Mouse (Mus musculus) CH12.LX (cell line): Measurements from ENCODE around the gene Pom121l2. TPM values are rescaled to one million over a fixed set of nuclear protein-coding genes. Genes with fewer than 3 reads are reported as not detected.

Experiments
- DNase-seq: peaks from one replicate; pipeline ENCODE4 v3.0.0-alpha.2; 2013; ENCODE audit errors: extremely low read depth
- H3K27ac ChIP-seq: 2 replicates; pipeline ENCODE4 v1.5.1; 2012; ENCODE audit warnings: low read depth, mild to moderate bottlenecking, control low read depth, moderate library complexity; ENCODE audit not compliant: insufficient read depth
- H3K27me3 ChIP-seq: replicated peaks from 2 replicates; pipeline ENCODE3; 2012; ENCODE audit warnings: inconsistent platforms
- H3K36me3 ChIP-seq, 2 experiments: replicated peaks in 1 of 2; 2 replicates each; pipeline versions ENCODE3 to v1.6.1; 2012; ENCODE audit warnings: inconsistent platforms in 1 of 2, low read length in 1 of 2, mild to moderate bottlenecking in 1 of 2, mixed read lengths in 1 of 2, moderate library complexity in 1 of 2; ENCODE audit not compliant: control insufficient read depth in 1 of 2, insufficient read depth in 1 of 2
- H3K4me1 ChIP-seq, 2 experiments: 2 replicates each; pipeline ENCODE4 v1.6.1; 2012; ENCODE audit warnings: inconsistent platforms in 1 of 2, moderate library complexity in 1 of 2; ENCODE audit not compliant: insufficient read depth in 2 of 2, control insufficient read depth in 1 of 2
- H3K4me2 ChIP-seq: 2 replicates; pipeline ENCODE4 v1.6.1; 2012; ENCODE audit warnings: low read depth, mild to moderate bottlenecking, control low read depth; ENCODE audit not compliant: poor library complexity, insufficient read depth, severe bottlenecking
- H3K4me3 ChIP-seq, 3 experiments: fragments of 150-350 bp in 1 of 3; sonication (generic) in 1 of 3; replicated peaks in 1 of 3; 2 replicates each; pipeline versions ENCODE3 to v1.5.1; 2011 to 2012; ENCODE audit warnings: low read depth in 2 of 3, low read length in 2 of 3, mild to moderate bottlenecking in 2 of 3, moderate library complexity in 2 of 3, control low read depth in 1 of 3, improper control_type of control experiment in 1 of 3, inconsistent platforms in 1 of 3, mixed read lengths in 1 of 3; ENCODE audit not compliant: poor library complexity in 1 of 3
- H3K79me2 ChIP-seq: replicated peaks from 2 replicates; pipeline ENCODE4 v1.6.1; 2012; ENCODE audit warnings: mild to moderate bottlenecking, moderate library complexity; ENCODE audit not compliant: control insufficient read depth, poor library complexity, insufficient read depth, severe bottlenecking; ENCODE audit errors: extremely low read depth
- H3K9ac ChIP-seq: 2 replicates; pipeline ENCODE4 v1.6.1; 2012; ENCODE audit warnings: low read depth, mild to moderate bottlenecking, control low read depth, moderate library complexity; ENCODE audit not compliant: insufficient read depth
- H3K9me3 ChIP-seq: replicated peaks from 2 replicates; pipeline ENCODE3; 2012; ENCODE audit warnings: low read length, inconsistent platforms, mixed read lengths
- BHLHE40 ChIP-seq: IDR thresholded peaks from 2 replicates; pipeline ENCODE4 v1.6.1; 2011; ENCODE audit warnings: mild to moderate bottlenecking, low read depth, low read length, improper control_type of control experiment
- CHD1 ChIP-seq: IDR thresholded peaks from 2 replicates; pipeline ENCODE4 v1.6.1; 2012; ENCODE audit warnings: low read depth, low read length, improper control_type of control experiment, inconsistent platforms
- CHD2 ChIP-seq: IDR thresholded peaks from 2 replicates; pipeline ENCODE4 v1.6.1; 2011; ENCODE audit warnings: low read length, improper control_type of control experiment
- E2F4 ChIP-seq: IDR thresholded peaks from 2 replicates; pipeline ENCODE4 v1.6.1; 2011; ENCODE audit warnings: low read depth, low read length, improper control_type of control experiment; ENCODE audit not compliant: insufficient replicate concordance
- ELF1 ChIP-seq: IDR thresholded peaks from 2 replicates; pipeline ENCODE4 v1.6.1; 2014; ENCODE audit warnings: low read depth, mild to moderate bottlenecking, inconsistent platforms, low read length, improper control_type of control experiment
- EP300 ChIP-seq: IDR thresholded peaks from 2 replicates; pipeline ENCODE4 v1.6.1; 2011; ENCODE audit warnings: low read length, improper control_type of control experiment
- ETS1 ChIP-seq: conservative IDR thresholded peaks from 2 replicates; pipeline ENCODE4 v1.6.1; 2012; ENCODE audit warnings: low read depth, mild to moderate bottlenecking, inconsistent platforms, low read length, improper control_type of control experiment, moderate library complexity
- GABPA ChIP-seq: IDR thresholded peaks from 2 replicates; pipeline ENCODE4 v1.6.1; 2012; ENCODE audit warnings: low read depth, low read length, improper control_type of control experiment, inconsistent platforms; ENCODE audit not compliant: insufficient replicate concordance
- IRF4 ChIP-seq: IDR thresholded peaks from 2 replicates; pipeline ENCODE4 v1.6.1; 2014; ENCODE audit warnings: low read depth, mild to moderate bottlenecking, inconsistent platforms, low read length, improper control_type of control experiment
- JUN ChIP-seq: IDR thresholded peaks from 2 replicates; pipeline ENCODE4 v1.6.1; 2011; ENCODE audit warnings: low read depth, mild to moderate bottlenecking, low read length, improper control_type of control experiment, moderate library complexity; ENCODE audit not compliant: insufficient read depth
- JUND ChIP-seq: conservative IDR thresholded peaks from 2 replicates; pipeline ENCODE4 v1.6.1; 2011; ENCODE audit warnings: low read depth, low read length, improper control_type of control experiment
- MAFK ChIP-seq: IDR thresholded peaks from 2 replicates; pipeline ENCODE4 v1.6.1; 2011; ENCODE audit warnings: low read length, improper control_type of control experiment; ENCODE audit not compliant: insufficient replicate concordance
- MAX ChIP-seq: IDR thresholded peaks from 2 replicates; pipeline ENCODE4 v1.6.1; 2011; ENCODE audit warnings: low read length, improper control_type of control experiment
- MAZ ChIP-seq: IDR thresholded peaks from 2 replicates; pipeline ENCODE4 v1.6.1; 2012; ENCODE audit warnings: low read depth, mild to moderate bottlenecking, inconsistent platforms, low read length, improper control_type of control experiment, moderate library complexity
- MEF2A ChIP-seq: IDR thresholded peaks from 2 replicates; pipeline ENCODE4 v1.6.1; 2014; ENCODE audit warnings: low read depth, mild to moderate bottlenecking, inconsistent platforms, low read length, improper control_type of control experiment, borderline replicate concordance
- MXI1 ChIP-seq: IDR thresholded peaks from 2 replicates; pipeline ENCODE4 v1.6.1; 2011; ENCODE audit warnings: mild to moderate bottlenecking, low read depth, low read length, improper control_type of control experiment
- MYC ChIP-seq: IDR thresholded peaks from 2 replicates; pipeline ENCODE4 v1.6.1; 2011; ENCODE audit warnings: low read depth, mild to moderate bottlenecking, improper control_type of control experiment, low read length
- NELFE ChIP-seq: IDR thresholded peaks from 2 replicates; pipeline ENCODE4 v1.6.1; 2011; ENCODE audit warnings: low read depth, low read length, improper control_type of control experiment
- NRF1 ChIP-seq: IDR thresholded peaks from 2 replicates; pipeline ENCODE4 v1.6.1; 2014; ENCODE audit warnings: low read depth, mild to moderate bottlenecking, inconsistent platforms, low read length, improper control_type of control experiment, moderate library complexity
- PAX5 ChIP-seq: IDR thresholded peaks from 2 replicates; pipeline ENCODE4 v1.6.1; 2012; ENCODE audit warnings: low read length, inconsistent platforms, mixed read lengths
- RAD21 ChIP-seq: IDR thresholded peaks from 2 replicates; pipeline ENCODE4 v1.6.1; 2011; ENCODE audit warnings: low read depth, mild to moderate bottlenecking, low read length, improper control_type of control experiment, moderate library complexity
- RCOR1 ChIP-seq: conservative IDR thresholded peaks from 2 replicates; pipeline ENCODE4 v1.6.1; 2012; ENCODE audit warnings: low read depth, mild to moderate bottlenecking, inconsistent platforms, low read length, improper control_type of control experiment
- SIN3A ChIP-seq: IDR thresholded peaks from 2 replicates; pipeline ENCODE4 v1.6.1; 2012; ENCODE audit warnings: low read length, improper control_type of control experiment, inconsistent platforms
- TBP ChIP-seq: conservative IDR thresholded peaks from 2 replicates; pipeline ENCODE4 v1.6.1; 2011; ENCODE audit warnings: low read depth, low read length, improper control_type of control experiment
- TCF12 ChIP-seq: IDR thresholded peaks from 2 replicates; pipeline ENCODE4 v1.6.1; 2014; ENCODE audit warnings: low read depth, mild to moderate bottlenecking, inconsistent platforms, low read length, improper control_type of control experiment
- UBTF ChIP-seq: IDR thresholded peaks from 2 replicates; pipeline ENCODE4 v1.6.1; 2012; ENCODE audit warnings: low read depth, mild to moderate bottlenecking, inconsistent platforms, low read length, improper control_type of control experiment, moderate library complexity
- USF2 ChIP-seq: conservative IDR thresholded peaks from 2 replicates; pipeline ENCODE4 v1.6.1; 2011; ENCODE audit warnings: low read depth, low read length, improper control_type of control experiment
- ZKSCAN1 ChIP-seq: IDR thresholded peaks from 2 replicates; pipeline ENCODE4 v1.6.1; 2012; ENCODE audit warnings: low read depth, inconsistent platforms, low read length, improper control_type of control experiment, borderline replicate concordance
- ZMIZ1 ChIP-seq: IDR thresholded peaks from 2 replicates; pipeline ENCODE4 v1.6.1; 2012; ENCODE audit warnings: low read depth, mild to moderate bottlenecking, inconsistent platforms, low read length, improper control_type of control experiment
- ZNF384 ChIP-seq: IDR thresholded peaks from 2 replicates; pipeline ENCODE4 v1.6.1; 2012; ENCODE audit warnings: low read depth, low read length, improper control_type of control experiment, inconsistent platforms
- dilution Hi-C: fragments of 300-500 bp; cut with MboI; formaldehyde crosslinking; loops from 2 replicates; pipeline ENCODE4 v1.14.3; 2020; ENCODE audit warnings: low sequenced_read_pairs; ENCODE audit not compliant: extremely low pct_unique_long_range_greater_than_20kb, extremely low pct_ligation_motif_present
- in situ Hi-C: fragments of 300-500 bp; cut with MboI; formaldehyde crosslinking; loops from 3 replicates; pipeline ENCODE4 v1.14.3; 2019; ENCODE audit warnings: low sequenced_read_pairs, low pct_ligation_motif_present, low pct_unique_long_range_greater_than_20kb, mixed read lengths
- polyA plus RNA-seq: library from polyadenylated mRNA; unstranded; fragments of >175 nt; gene quantifications from 2 replicates; pipeline ENCODE4 v1.2.1, GENCODE M21; 2012; ENCODE audit warnings: low read depth; ENCODE audit not compliant: insufficient read length
- total RNA-seq, 2 experiments: library from RNA; depleted of rRNA; stranded (reverse); fragments of 300-350 nt in 1 of 2; fragments of >200 nt in 1 of 2; gene quantifications; 2 replicates each; pipeline ENCODE4 v1.2.3; 2012 to 2014

Pom121l2 gene
- total and polyA plus RNA-seq, 3 experiments = not detected

DNA sequence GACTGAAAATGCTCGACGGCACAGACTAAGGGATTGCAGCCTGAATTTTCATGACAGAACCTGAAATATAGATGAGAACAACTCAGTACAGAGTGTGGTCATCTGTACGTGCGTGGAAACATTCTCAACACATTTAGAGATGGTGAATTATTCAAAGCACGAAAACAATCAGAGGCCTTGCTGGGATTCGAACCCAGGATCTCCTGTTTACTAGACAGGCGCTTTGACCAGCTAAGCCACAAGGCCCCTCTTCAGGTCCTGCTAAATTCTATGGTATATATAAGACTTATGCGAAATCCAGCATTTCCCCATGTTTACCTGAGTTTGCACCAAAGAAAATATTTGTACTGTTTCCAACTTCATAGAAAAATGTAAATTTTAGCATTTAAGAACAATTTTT, 48.9 kb downstream of the Pom121l2 start:
- Histone ChIP-seq H3K4me1 (peaks cover 3 to 13% of the 10 kb centered on the region in 2 experiments; a peak in 3 of 4 replicates), H3K9ac (peak overlapping the region; percentile 66; the same call in 1 of the 2 replicates), H3K27me3 (peaks cover 2% of the 10 kb centered on the region), H3K79me2 (no peaks in the 10 kb centered on the region), H3K36me3 (no peaks in the 10 kb centered on the region), H3K4me2 (peak overlapping the region; percentile 96), H3K9me3 (no peaks in the 10 kb centered on the region), H3K4me3 (peak overlapping the region; percentile 44 to 58 (median 56)), H3K27ac (peak overlapping the region; percentile 38; the same call in 1 of the 2 replicates)
- TF ChIP-seq RAD21 = no peak
- no peak for TF ChIP-seq ZKSCAN1
- 0 out of 2 replicates have a peak, but pooled peaks have one; percentile 29 for TF ChIP-seq MYC
- no peak for TF ChIP-seq MAZ
- no peak for TF ChIP-seq BHLHE40
- no peak for TF ChIP-seq JUN
- TF ChIP-seq ZNF384 = no peak
- no peak for TF ChIP-seq PAX5
- TF ChIP-seq CHD1 = no peak
- no peak for TF ChIP-seq USF2
- TF ChIP-seq TBP = peak; percentile 99
- no peak for TF ChIP-seq GABPA
- peak; percentile 41; the same call in 1 of the 2 replicates for TF ChIP-seq SIN3A
- TF ChIP-seq NRF1 = 0 out of 2 replicates have a peak, but pooled peaks have one; percentile 5
- TF ChIP-seq ETS1 = no peak
- no peak for TF ChIP-seq ZMIZ1
- peak; percentile 62 for TF ChIP-seq MAFK
- no peak for TF ChIP-seq MAX
- TF ChIP-seq RCOR1 = no peak
- no peak for TF ChIP-seq UBTF
- no peak for TF ChIP-seq E2F4
- TF ChIP-seq ELF1 = peak; percentile 76
- TF ChIP-seq MEF2A = no peak
- no peak for TF ChIP-seq TCF12
- TF ChIP-seq MXI1 = no peak
- TF ChIP-seq JUND = no peak
- TF ChIP-seq IRF4 = no peak
- TF ChIP-seq EP300 = no peak
- no peak for TF ChIP-seq NELFE
- TF ChIP-seq CHD2 = no peak
- in situ Hi-C loops = loop anchor here (5.0 to 25.0 kb wide), 5 partner anchors 103 to 1732 kb away; partner anchors contain the start of genes Hist1h1a, Hist1h2ab, Hist1h3a and Hist1h3b
- peak; percentile 90 for DNase-seq
- dilution Hi-C loops = no loop called here
